Mouse (Mus musculus) thymus, adult 2 months (tissue): ENCODE results near the gene Pex14.

Experiments used
- CTCF ChIP-seq: fragments of 200-500 bp; IDR thresholded peaks from 2 replicates; pipeline ENCODE4 v1.5.1; 2012; ENCODE audit warnings: mild to moderate bottlenecking, control low read depth, low read length, moderate library complexity, borderline replicate concordance; ENCODE audit not compliant: control insufficient read depth, poor library complexity, insufficient read depth; ENCODE audit errors: extremely low read depth
- POLR2A ChIP-seq: fragments of 200-500 bp; IDR thresholded peaks from 2 replicates; pipeline ENCODE4 v1.6.1; 2012; ENCODE audit warnings: mild to moderate bottlenecking, low read length, control low read depth, moderate library complexity; ENCODE audit not compliant: control insufficient read depth, poor library complexity, insufficient read depth; ENCODE audit errors: extremely low read depth

- TF ChIP-seq POLR2A (no peak), CTCF (no peak)
Measured at GRCm38 (mm10) chr4:148952328-148953222, 147.1 kb downstream of the Pex14 start.
